Comparison of ENCODE assay signal across 9 mouse cellular contexts in genomic region chr15:10178131-10178566, GRCm38 (mm10). TPM values are rescaled to one million over a fixed set of nuclear protein-coding genes. Genes with fewer than 3 reads are reported as not detected.
DNase-seq lines count a peak whose midpoint lies in the region; ATAC-seq lines count a peak whose summit lies in the region.
"Had no signal": no experiment of that assay in that cellular context is flagged by ENCODE, and none has a peak within 500 bp of the region (broad histone marks: within the 10 kb centered on the region; RNA-seq: fewer than 3 reads in every experiment).

No protein-coding gene starts in this region.

- no peaks in the 10 kb centered on the region for H3K9me3 ChIP-seq in heart, embryonic 14.5 days (ENCODE audit: control insufficient read depth, low read length)
- no peaks in the 10 kb centered on the region for H3K9me3 ChIP-seq in liver, embryonic 11.5 days (ENCODE audit: control insufficient read depth, low read length)
- H3K9me3 ChIP-seq in stomach, embryonic 14.5 days (ENCODE audit: control insufficient read depth, low read depth, low read length): no peaks in the 10 kb centered on the region

- peak overlapping the region; percentile 47 to 51 for H3K4me3 ChIP-seq in heart, embryonic 14.5 days (ENCODE audit: control insufficient read depth in 1 of 2, insufficient read depth in 1 of 2, low read depth in 1 of 2, low read length in 2 of 2)
- peak overlapping the region; percentile 41 for H3K4me3 ChIP-seq in liver, embryonic 11.5 days (ENCODE audit: low read depth, low read length)
- peak overlapping the region; percentile 31 for H3K4me3 ChIP-seq in stomach, embryonic 14.5 days (ENCODE audit: low read depth, low read length)

- no peaks in the 10 kb centered on the region for H3K36me3 ChIP-seq in heart, embryonic 14.5 days (ENCODE audit: control insufficient read depth, insufficient read depth, low read length)
- no peaks in the 10 kb centered on the region for H3K36me3 ChIP-seq in liver, embryonic 11.5 days (ENCODE audit: control insufficient read depth, insufficient read depth, low read length)
- no peaks in the 10 kb centered on the region for H3K36me3 ChIP-seq in stomach, embryonic 14.5 days (ENCODE audit: control insufficient read depth, insufficient read depth, low read length)

- no peak overlapping the region for H3K27ac ChIP-seq in heart, embryonic 14.5 days (replicated peaks in 1 of 2; ENCODE audit: control insufficient read depth in 1 of 2, insufficient read depth in 1 of 2, low read depth in 2 of 2, low read length in 2 of 2)
- H3K27ac ChIP-seq in liver, embryonic 11.5 days (ENCODE audit: low read depth, low read length): no peak overlapping the region
- H3K27ac ChIP-seq in stomach, embryonic 14.5 days (ENCODE audit: low read length): no peak overlapping the region
- H3K27ac ChIP-seq: macrophage had no signal

- intact Hi-C loops in heart, postnatal 25 days (cut with DNase I): no loop called here

- ATAC-seq in heart, embryonic 14.5 days (ENCODE audit: insufficient number of reproducible peaks, insufficient read depth, low FRiP score, low read depth): no peak
- ATAC-seq in granulocyte monocyte progenitor cell, adult 5-6 weeks (replicated peaks; ENCODE audit: poor library complexity, severe bottlenecking): peak; percentile 27; the same call in 1 of the 2 replicates
- no peak for ATAC-seq in liver, embryonic 11.5 days (replicated peaks; ENCODE audit: low FRiP score)
- no peak; the same call in 1 of the 2 replicates for ATAC-seq in stomach, embryonic 14.5 days (ENCODE audit: insufficient number of reproducible peaks, insufficient read depth, low FRiP score, low read depth)

- WGBS in heart, embryonic 14.5 days: 5% methylated on average over 10 of the region's 10 CpGs
- 5% methylated on average over 10 of the region's 10 CpGs for WGBS in liver, embryonic 11.5 days
- 3% methylated on average over 10 of the region's 10 CpGs for WGBS in stomach, embryonic 14.5 days

- H3K9ac ChIP-seq in heart, embryonic 14.5 days (ENCODE audit: low read length): peak overlapping the region; percentile 62
- no peak overlapping the region for H3K9ac ChIP-seq in liver, embryonic 11.5 days (ENCODE audit: low read depth, low read length)
- H3K9ac ChIP-seq in stomach, embryonic 14.5 days (replicated peaks; ENCODE audit: low read depth, low read length): no peak overlapping the region

- peaks cover 0 to 5% of the 10 kb centered on the region in 2 experiments; a peak in 1 of 4 replicates for H3K4me1 ChIP-seq in heart, embryonic 14.5 days (ENCODE audit: control insufficient read depth in 2 of 2, insufficient read depth in 2 of 2, low read length in 2 of 2)
- peaks cover 4% of the 10 kb centered on the region for H3K4me1 ChIP-seq in liver, embryonic 11.5 days (replicated peaks; ENCODE audit: control insufficient read depth, insufficient read depth, low read length)
- 0 out of 2 replicates have a peak, but pooled peaks cover 5% of the 10 kb centered on the region for H3K4me1 ChIP-seq in stomach, embryonic 14.5 days (ENCODE audit: control insufficient read depth, insufficient read depth, low read length)

- DNase-seq in heart, postnatal 25 days (ENCODE audit: low spot score): no peak
- DNase-seq in WW6 (ENCODE audit: low read depth, low spot score): peak; percentile 7
- DNase-seq in liver, embryonic 11.5 days (ENCODE audit: low spot score): no peak
- no peak for DNase-seq in layer of hippocampus, adult 18-20 months (ENCODE audit: low spot score in 2 of 2)
- DNase-seq in right cerebral cortex, postnatal 10 days (ENCODE audit: low spot score in 2 of 2): no peak

- H3K4me2 ChIP-seq in heart, embryonic 14.5 days (ENCODE audit: low read length): peak overlapping the region; percentile 86
- peak overlapping the region; percentile 74 for H3K4me2 ChIP-seq in liver, embryonic 11.5 days
- peak overlapping the region; percentile 62 for H3K4me2 ChIP-seq in stomach, embryonic 14.5 days (replicated peaks; ENCODE audit: low read depth, low read length)

- H3K27me3 ChIP-seq in heart, embryonic 14.5 days (ENCODE audit: control insufficient read depth, insufficient read depth, low read length): peaks cover 3% of the 10 kb centered on the region; the same call in 1 of the 2 replicates
- H3K27me3 ChIP-seq in liver, embryonic 11.5 days (replicated peaks; ENCODE audit: control insufficient read depth, insufficient read depth, low read length): peaks cover 8% of the 10 kb centered on the region
- H3K27me3 ChIP-seq in stomach, embryonic 14.5 days (ENCODE audit: control insufficient read depth, insufficient read depth, low read length): no peaks in the 10 kb centered on the region

RNA-seq across cellular contexts. Expression of gene Prlr, which starts 1.1 kb away (rescaled TPM):
- polyA plus RNA-seq in heart, embryonic 14.5 days (2014; fragmentation: Nextera tagmentation; extraction: Ambion mirVana): 2.2 and 2.7 TPM in 2 replicates
- 1 to 10 TPM; 1.7 to 1.9 TPM for total RNA-seq in heart, postnatal 25 days (2021)
- total RNA-seq in granulocyte monocyte progenitor cell, adult 5-6 weeks (2014; fragmentation: Nextera tagmentation): not detected in 2 replicates
- not detected in 2 replicates for total RNA-seq in granulocyte monocyte progenitor cell, adult 5-6 weeks (2017)
- polyA plus RNA-seq in liver, embryonic 11.5 days (2014; fragmentation: Nextera tagmentation; extraction: Ambion mirVana): 0.19 and 0.33 TPM in 2 replicates
- polyA plus RNA-seq in stomach, embryonic 14.5 days (2014; fragmentation: Nextera tagmentation; extraction: Ambion mirVana): 2.6 and 3.0 TPM in 2 replicates
- 1 to 10 TPM; 2.7 to 6.2 TPM for total RNA-seq in layer of hippocampus, adult 18-20 months (2021)
- polyA plus RNA-seq: macrophage had no signal
